Mouse (Mus musculus) E14TG2a.4 (cell line): ENCODE data around the gene Fes.

Experiments
- H3K27me3 ChIP-seq: 2 replicates; pipeline ENCODE4 v1.6.1; 2014; ENCODE audit warnings: low read length, control low read depth; ENCODE audit not compliant: insufficient read depth
- H3K36me3 ChIP-seq: 2 replicates; pipeline ENCODE4 v1.6.1; 2014; ENCODE audit warnings: low read length, control low read depth; ENCODE audit not compliant: insufficient read depth
- H3K4me1 ChIP-seq: replicated peaks from 2 replicates; pipeline ENCODE4 v1.6.1; 2014; ENCODE audit warnings: low read depth, low read length, control low read depth
- H3K4me3 ChIP-seq: replicated peaks from 2 replicates; pipeline ENCODE4 v1.5.1; 2014; ENCODE audit warnings: mild to moderate bottlenecking, low read length
- H3K9me3 ChIP-seq: 2 replicates; pipeline ENCODE4 v1.6.1; 2014; ENCODE audit warnings: low read length, control low read depth
- CTCF ChIP-seq: conservative IDR thresholded peaks from 2 replicates; pipeline ENCODE4 v1.5.1; 2014; ENCODE audit warnings: low read length
- NANOG ChIP-seq: IDR thresholded peaks from 2 replicates; pipeline ENCODE4 v1.6.1; 2014; ENCODE audit warnings: borderline replicate concordance, low read length, mixed read lengths
- POU5F1 ChIP-seq: IDR thresholded peaks from 2 replicates; pipeline ENCODE4 v1.6.1; 2014; ENCODE audit warnings: low read length, borderline replicate concordance

The Fes gene

DNA sequence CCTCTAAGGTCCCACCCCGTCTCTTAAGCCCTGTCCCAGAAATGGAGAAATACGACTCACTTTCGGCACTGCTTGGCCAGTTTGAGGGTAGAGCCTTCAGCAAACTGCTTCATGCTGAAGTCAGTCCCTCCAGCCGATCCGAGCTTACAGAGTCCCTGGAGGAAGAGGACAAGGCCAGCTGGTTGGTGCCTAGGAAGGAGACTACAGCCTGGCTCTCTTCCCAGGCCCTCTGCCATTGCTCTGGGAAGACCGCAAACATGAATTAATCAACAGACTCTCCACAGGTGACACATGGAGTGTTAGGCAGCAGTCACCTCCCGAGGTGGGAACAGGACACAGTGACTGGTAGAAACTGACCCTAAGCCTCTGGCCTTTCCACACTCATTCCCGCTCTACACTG, 57.5 kb downstream of the Fes start:
- no peak overlapping the region for H3K4me3 ChIP-seq
- peaks cover 39% of the 10 kb centered on the region for H3K4me1 ChIP-seq
- no peak for TF ChIP-seq POU5F1
- TF ChIP-seq CTCF: no peak
- no peak for TF ChIP-seq NANOG
- no peaks in the 10 kb centered on the region for H3K27me3 ChIP-seq
- peaks cover 87% of the 10 kb centered on the region for H3K36me3 ChIP-seq
- peaks cover 9% of the 10 kb centered on the region; the same call in 1 of the 2 replicates for H3K9me3 ChIP-seq
